In genomic region chr13:95347018-95347696, GRCm38 (mm10) we compare ENCODE assay signal across 7 mouse cellular contexts. TPM values are rescaled to one million over a fixed set of nuclear protein-coding genes. Genes with fewer than 3 reads are reported as not detected.
DNase-seq lines count a peak whose midpoint lies in the region; ATAC-seq lines count a peak whose summit lies in the region.

No protein-coding gene starts in this region.

- H3K36me3 ChIP-seq in intestine, embryonic 16.5 days (ENCODE audit: control insufficient read depth, insufficient read depth, low read length): peaks cover 13% of the 10 kb centered on the region
- peaks cover 37% of the 10 kb centered on the region for H3K36me3 ChIP-seq in midbrain, embryonic 10.5 days

- H3K27me3 ChIP-seq in intestine, embryonic 16.5 days (replicated peaks; ENCODE audit: control insufficient read depth, insufficient read depth, low read length): no peaks in the 10 kb centered on the region
- H3K27me3 ChIP-seq in midbrain, embryonic 10.5 days (ENCODE audit: low read depth, poor library complexity, severe bottlenecking): no peaks in the 10 kb centered on the region

- no peaks in the 10 kb centered on the region for H3K4me1 ChIP-seq in intestine, embryonic 16.5 days (ENCODE audit: control insufficient read depth, insufficient read depth, low read length)
- 0 out of 2 replicates have a peak, but pooled peaks cover 3% of the 10 kb centered on the region for H3K4me1 ChIP-seq in midbrain, embryonic 10.5 days

- DNase-seq in cerebellum, adult 9-11 months: peak; percentile 69
- peak; percentile 33 to 75 for DNase-seq in frontal cortex, postnatal 10 days (ENCODE audit: low spot score in 2 of 2)
- peak; percentile 85 to 88 for DNase-seq in left cerebral cortex, postnatal 14 days (ENCODE audit: low spot score in 2 of 2)
- DNase-seq in midbrain, embryonic 10.5 days (ENCODE audit: low spot score): peak; percentile 76
- peak; percentile 89 for DNase-seq in right cerebral cortex, postnatal 4 days

- no peak overlapping the region for H3K27ac ChIP-seq in intestine, embryonic 16.5 days (ENCODE audit: low read length)
- H3K27ac ChIP-seq in midbrain, embryonic 10.5 days (replicated peaks): no peak overlapping the region

- H3K9me3 ChIP-seq in intestine, embryonic 16.5 days (ENCODE audit: control insufficient read depth, low read length): no peaks in the 10 kb centered on the region
- no peaks in the 10 kb centered on the region for H3K9me3 ChIP-seq in midbrain, embryonic 10.5 days (replicated peaks)

- intact Hi-C loops in left cerebral cortex, postnatal 14 days (cut with DNase I): loop anchor here (2.0 to 5.0 kb wide), 2 partner anchors 22 to 330 kb away; no protein-coding TSS in a partner anchor

- peak; percentile 45 for ATAC-seq in activated CD4-positive, CD25-positive, alpha-beta regulatory T cell, adult 4 months
- peak; percentile 65 for ATAC-seq in intestine, embryonic 16.5 days

- no peak overlapping the region for H3K4me3 ChIP-seq in intestine, embryonic 16.5 days (ENCODE audit: low read length)
- no peak overlapping the region for H3K4me3 ChIP-seq in midbrain, embryonic 10.5 days

- H3K4me2 ChIP-seq in intestine, embryonic 16.5 days (ENCODE audit: low read depth, low read length): no peak overlapping the region

- H3K9ac ChIP-seq in intestine, embryonic 16.5 days (ENCODE audit: low read depth, low read length): no peak overlapping the region

- WGBS in intestine, embryonic 16.5 days: 31% methylated on average over 8 of the region's 8 CpGs
- WGBS in midbrain, embryonic 10.5 days: 36% methylated on average over 8 of the region's 8 CpGs

RNA-seq across cellular contexts. Expression of gene Zbed3, which starts 23.7 kb away (rescaled TPM):
- 1 to 10 TPM; 1.5 to 1.9 TPM for polyA plus RNA-seq in activated CD4-positive, CD25-positive, alpha-beta regulatory T cell, adult 4 months (2017; shearing (Covaris generic))
- 38.5 and 43.4 TPM in 2 replicates for polyA plus RNA-seq in intestine, embryonic 16.5 days (2015; fragmentation: Nextera tagmentation; extraction: Ambion mirVana)
- total RNA-seq in left cerebral cortex, postnatal 14 days (2021): 10 to 100 TPM; 16.7 to 17.3 TPM
- 47.6 and 56.1 TPM in 2 replicates for polyA plus RNA-seq in midbrain, embryonic 10.5 days (2016; fragmentation: Nextera tagmentation; extraction: Ambion mirVana)

RNA-seq across cellular contexts. Expression of gene Aggf1, which starts 28.0 kb away (rescaled TPM):
- polyA plus RNA-seq in activated CD4-positive, CD25-positive, alpha-beta regulatory T cell, adult 4 months (2017; shearing (Covaris generic)): 10 to 100 TPM; 11.3 to 12.4 TPM
- polyA plus RNA-seq in intestine, embryonic 16.5 days (2015; fragmentation: Nextera tagmentation; extraction: Ambion mirVana): 22.8 and 25.0 TPM in 2 replicates
- 10 to 100 TPM; 44.4 to 47.0 TPM for total RNA-seq in left cerebral cortex, postnatal 14 days (2021)
- polyA plus RNA-seq in midbrain, embryonic 10.5 days (2016; fragmentation: Nextera tagmentation; extraction: Ambion mirVana): 41.0 and 41.9 TPM in 2 replicates

Comparison
In these comparisons a context has a peak if more than half of its experiments do, and no peak if none do; other contexts are left out.
1. RNA of gene Zbed3, which starts 23.7 kb away (polyA plus RNA-seq): 47.6 to 56.1 TPM in midbrain, embryonic 10.5 days and 38.5 to 43.4 TPM in intestine, embryonic 16.5 days; 1.5 to 1.9 TPM in activated CD4-positive, CD25-positive, alpha-beta regulatory T cell, adult 4 months; every median in the first group is over 10 times any median in the second.
2. Peak in every context shown above with its lines, with median percentiles within 50 percentile points of each other: DNase-seq.